Mouse (Mus musculus) brain, embryonic 14.5 days (tissue): ENCODE results near the gene Dse.

ENCODE experiments used
- CTCF ChIP-seq: fragments of 200-500 bp; IDR thresholded peaks from 2 replicates; pipeline ENCODE4 v1.5.1; 2012; ENCODE audit warnings: inconsistent platforms, mild to moderate bottlenecking, moderate library complexity, borderline replicate concordance; ENCODE audit not compliant: insufficient read depth, insufficient read length; ENCODE audit errors: extremely low read depth
- POLR2A ChIP-seq: fragments of 200-500 bp; IDR thresholded peaks from 2 replicates; pipeline ENCODE4 v1.6.1; 2012; ENCODE audit warnings: mild to moderate bottlenecking, inconsistent platforms, borderline replicate concordance; ENCODE audit not compliant: poor library complexity, insufficient read depth, insufficient read length, severe bottlenecking; ENCODE audit errors: extremely low read depth

DNA sequence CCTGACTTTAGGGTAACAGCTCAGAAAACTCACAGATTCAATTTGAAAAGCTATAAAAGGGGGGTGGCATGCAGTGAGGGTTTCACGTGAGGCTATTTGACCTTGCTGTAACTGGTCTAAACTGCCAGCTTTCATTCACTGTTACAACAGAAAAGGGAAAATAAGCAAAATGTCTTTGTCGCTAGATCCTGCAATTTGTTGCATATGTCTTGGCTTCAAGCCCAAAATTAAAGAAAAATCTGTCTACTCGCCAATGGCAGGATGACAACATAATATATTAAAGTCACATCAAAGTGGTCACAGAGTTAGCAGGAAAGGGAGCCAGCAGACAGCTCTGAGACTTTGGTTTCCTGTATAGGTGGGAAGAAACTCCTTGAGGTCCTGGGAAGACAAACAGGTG lies 40.2 kb upstream of the Dse start:
- TF ChIP-seq CTCF (no peak), POLR2A (no peak)
